12 mouse cellular contexts compared by ENCODE assay signal in the genomic region with DNA sequence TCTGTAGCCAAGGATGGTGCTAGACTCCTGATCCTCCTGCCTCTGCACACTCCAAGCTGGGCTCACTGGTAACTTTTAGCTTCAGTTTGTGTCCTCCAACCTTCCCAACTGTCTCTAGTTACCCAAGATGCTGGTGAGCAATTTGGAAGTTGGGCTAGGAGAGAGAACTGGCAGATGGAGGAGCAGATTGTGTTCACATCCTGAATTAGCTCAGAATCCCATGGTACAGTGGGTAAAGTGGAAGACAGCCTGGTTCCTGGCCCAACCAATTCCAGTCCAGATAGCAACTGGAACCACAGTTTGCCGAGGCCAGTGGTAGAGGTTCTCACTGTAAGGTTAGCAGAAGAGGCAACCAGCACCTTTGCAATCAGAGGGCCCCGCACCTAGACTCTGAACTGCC. TPM values are rescaled to one million over a fixed set of nuclear protein-coding genes. Genes with fewer than 3 reads are reported as not detected.
DNase-seq lines count a peak whose midpoint lies in the region.
"Had no signal": no experiment of that assay in that cellular context is flagged by ENCODE, and none has a peak within 500 bp of the region (broad histone marks: within the 10 kb centered on the region; RNA-seq: fewer than 3 reads in every experiment).

No protein-coding gene starts in this region.

- peaks cover 48% of the 10 kb centered on the region for H3K27me3 ChIP-seq in heart, embryonic 10.5 days (ENCODE audit: insufficient read depth, poor library complexity, severe bottlenecking)

- H3K4me3 ChIP-seq in heart, embryonic 10.5 days = no peak overlapping the region

- intact Hi-C loops in heart, postnatal 10 days (cut with DNase I) = no loop called here

- H3K9me3 ChIP-seq in heart, embryonic 10.5 days = no peaks in the 10 kb centered on the region

- 88% methylated on average over 2 of the region's 2 CpGs for WGBS in heart, embryonic 10.5 days

- H3K4me1 ChIP-seq in heart, embryonic 10.5 days = peaks cover 18% of the 10 kb centered on the region

- no peak overlapping the region for H3K27ac ChIP-seq in heart, embryonic 10.5 days
- H3K27ac ChIP-seq: hindbrain, postnatal 0 days had no signal

- peaks cover 22% of the 10 kb centered on the region for H3K36me3 ChIP-seq in heart, embryonic 10.5 days

- DNase-seq in heart, embryonic 10.5 days (ENCODE audit: low spot score) = peak; percentile 53
- no peak for DNase-seq in heart, postnatal 10 days
- peak; percentile 13 for DNase-seq in thymus, postnatal 25 days
- DNase-seq in thymus, postnatal 0 days (ENCODE audit: low spot score) = no peak
- peak; percentile 82 for DNase-seq in layer of hippocampus, adult 9-11 months
- no peak for DNase-seq in adrenal gland, adult 18-20 months (ENCODE audit: low spot score in 2 of 2)
- no peak for DNase-seq in gastrocnemius, postnatal 10 days
- DNase-seq: kidney, adult 18-20 months; kidney, postnatal 10 days; lung, adult 2 months; lung, postnatal 36 days had no signal

RNA-seq across cellular contexts. Expression of a gene that starts 55.9 kb away (rescaled TPM):
- polyA plus RNA-seq in heart, embryonic 10.5 days (2016; fragmentation: Nextera tagmentation; extraction: Ambion mirVana) = 241 and 302 TPM in 2 replicates
- 10 to 100 TPM; 49.7 to 66.5 TPM for total RNA-seq in heart, postnatal 10 days (2021)
- 491 and 521 TPM in 2 replicates for polyA plus RNA-seq in thymus, postnatal 0 days (2015; fragmentation: Nextera tagmentation; extraction: Ambion mirVana)
- total RNA-seq in adrenal gland, adult 18-20 months (2021) = 100 to 1,000 TPM; 150 to 191 TPM
- total RNA-seq in gastrocnemius, postnatal 10 days (2021) = 10 to 100 TPM; 55.7 to 62.1 TPM

Comparison
In these comparisons a context has a peak if more than half of its experiments do, and no peak if none do; other contexts are left out.
1. DNase-seq: peak in heart, embryonic 10.5 days (single experiment), thymus, postnatal 25 days (single experiment) and layer of hippocampus, adult 9-11 months (single experiment); none in heart, postnatal 10 days (0 of 2), thymus, postnatal 0 days (single experiment), adrenal gland, adult 18-20 months (0 of 2) and gastrocnemius, postnatal 10 days (single experiment).